12 mouse cellular contexts compared by ENCODE assay signal in the genomic region with DNA sequence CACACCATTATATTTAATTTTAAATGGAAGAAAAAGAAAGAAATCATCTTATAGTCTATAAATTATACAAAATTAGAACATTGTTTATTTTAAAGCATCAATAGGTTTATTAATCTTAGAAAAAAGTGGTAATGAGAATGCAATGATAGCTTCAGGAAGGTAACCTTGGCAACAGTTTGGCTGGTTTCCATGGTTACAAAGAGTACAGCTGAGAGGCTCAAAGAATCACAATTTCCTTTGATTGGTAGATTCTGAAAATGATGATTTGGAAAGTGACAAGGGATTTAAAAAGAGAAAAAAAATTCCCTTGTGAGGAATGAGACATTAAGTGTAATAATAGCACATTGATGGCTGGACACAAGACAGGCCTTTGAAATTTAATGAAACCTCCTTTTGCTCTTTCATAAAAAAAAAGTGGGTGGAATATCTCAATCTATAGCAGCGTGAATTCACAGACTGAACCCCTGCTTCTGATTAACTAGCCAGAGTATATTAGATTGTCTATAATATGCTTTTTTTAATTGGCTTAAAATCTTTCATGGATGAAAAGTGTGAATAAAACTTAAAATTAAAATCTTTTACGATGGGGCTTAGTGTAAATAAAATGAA. TPM values are rescaled to one million over a fixed set of nuclear protein-coding genes. Genes with fewer than 3 reads are reported as not detected.
DNase-seq lines count a peak whose midpoint lies in the region.
"Had no signal": no experiment of that assay in that cellular context is flagged by ENCODE, and none has a peak within 500 bp of the region (broad histone marks: within the 10 kb centered on the region; RNA-seq: fewer than 3 reads in every experiment).

No protein-coding gene starts in this region.

- DNase-seq in cerebellum, postnatal 10 days = peak; percentile 58 to 62
- no peak for DNase-seq in cerebellum, postnatal 36 days
- peak; percentile 8 for DNase-seq in right cerebral cortex, postnatal 14 days
- DNase-seq in right cerebral cortex, postnatal 25 days = no peak
- peak; percentile 27 for DNase-seq in layer of hippocampus, adult 9-11 months
- peak; percentile 21 for DNase-seq in telencephalon, adult 2 months (ENCODE audit: low read depth, low spot score)
- DNase-seq in heart, adult 18-20 months = no peak
- no peak for DNase-seq in adrenal gland, adult 8-10 months
- DNase-seq: cerebellum, adult 11 months; gastrocnemius, postnatal 36 days; heart, postnatal 10 days; kidney, adult 8-10 months had no signal

RNA-seq across cellular contexts. Expression of gene Plscr5, which starts 13.8 kb away (rescaled TPM):
- not detected for total RNA-seq in heart, adult 18-20 months (2021)
- total RNA-seq in adrenal gland, adult 8-10 months (2022) = not detected
- total RNA-seq: gastrocnemius, postnatal 36 days; heart, postnatal 10 days had no signal

Comparison
In these comparisons a context has a peak if more than half of its experiments do, and no peak if none do; other contexts are left out.
1. DNase-seq: peak in cerebellum, postnatal 10 days (2 of 2), right cerebral cortex, postnatal 14 days (single experiment), layer of hippocampus, adult 9-11 months (single experiment) and telencephalon, adult 2 months (single experiment); none in cerebellum, postnatal 36 days (0 of 2), right cerebral cortex, postnatal 25 days (single experiment), heart, adult 18-20 months (0 of 2) and adrenal gland, adult 8-10 months (single experiment).